Mouse (Mus musculus) stomach, embryonic 16.5 days (tissue): ENCODE results near the gene Sult3a2. TPM values are rescaled to one million over a fixed set of nuclear protein-coding genes. Genes with fewer than 3 reads are reported as not detected.
"Not testable (repeated sequence)": the region's sequence is repeated elsewhere in the genome, so short reads cannot be mapped to it uniquely, and the experiment has no call there.

Source experiments
- ATAC-seq: fragments of 200-750 bp; cut with Nextera tagmentation; 2 replicates; pipeline ENCODE4 v1.8.0; 2017; ENCODE audit warnings: moderate number of reproducible peaks, moderate TSS enrichment; ENCODE audit not compliant: insufficient read depth, low FRiP score
- H3K27ac ChIP-seq: fragments of 300-500 bp; sonication (generic); 2 replicates; pipeline ENCODE4 v1.5.1; 2014; ENCODE audit warnings: low read length
- H3K27me3 ChIP-seq: fragments of 300-500 bp; sonication (generic); 2 replicates; pipeline ENCODE4 v1.6.1; 2014; ENCODE audit warnings: low read length, control low read depth, mixed read lengths; ENCODE audit not compliant: control insufficient read depth, insufficient read depth
- H3K36me3 ChIP-seq: fragments of 300-500 bp; sonication (generic); 2 replicates; pipeline ENCODE4 v1.6.1; 2014; ENCODE audit warnings: low read length; ENCODE audit not compliant: control insufficient read depth, insufficient read depth
- H3K4me1 ChIP-seq: fragments of 300-500 bp; sonication (generic); 2 replicates; pipeline ENCODE4 v1.6.1; 2014; ENCODE audit warnings: low read length, control low read depth, mixed read lengths; ENCODE audit not compliant: control insufficient read depth, insufficient read depth
- H3K4me2 ChIP-seq: fragments of 300-500 bp; sonication (generic); 2 replicates; pipeline ENCODE4 v1.6.1; 2014; ENCODE audit warnings: low read depth, low read length, mixed read lengths
- H3K4me3 ChIP-seq: fragments of 300-500 bp; sonication (generic); replicated peaks from 2 replicates; pipeline ENCODE4 v1.5.1; 2014; ENCODE audit warnings: mild to moderate bottlenecking, low read length
- H3K9ac ChIP-seq: fragments of 300-500 bp; sonication (generic); 2 replicates; pipeline ENCODE4 v1.6.1; 2014; ENCODE audit warnings: low read length
- H3K9me3 ChIP-seq: fragments of 300-500 bp; sonication (generic); replicated peaks from 2 replicates; pipeline ENCODE4 v1.6.1; 2016; ENCODE audit warnings: low read length, control low read depth; ENCODE audit not compliant: control insufficient read depth
- WGBS: fragments of 180-500 bp; shearing (Covaris S2); extraction: QIAGEN DNeasy Blood & Tissue Kit; methylation state at CpG from one replicate; pipeline ENCODE4 v1.1.7; 2014; 5-methylcytosine and 5-hydroxymethylcytosine counted together
- polyA plus RNA-seq: library from polyadenylated mRNA; unstranded; fragments of >200 nt; fragmentation: Nextera tagmentation; extraction: Ambion mirVana; gene quantifications from 2 replicates; pipeline ENCODE4 v1.2.1, GENCODE M21; 2015

Gene Sult3a2
- not detected in 2 replicates for polyA plus RNA-seq

- H3K9ac ChIP-seq = no peak within 1 kb of the TSS
- H3K27me3 ChIP-seq = no peaks in the 10 kb centered on the region
- no peak for ATAC-seq
- no peak within 1 kb of the TSS for H3K4me3 ChIP-seq
- H3K4me2 ChIP-seq = no peak within 1 kb of the TSS
- H3K27ac ChIP-seq = no peak within 1 kb of the TSS
- no peaks in the 10 kb centered on the region for H3K4me1 ChIP-seq
- 85% methylated on average over 3 of the region's 3 CpGs for WGBS
- H3K36me3 ChIP-seq = no peaks in the 10 kb centered on the region
- no peaks in the 10 kb centered on the region for H3K9me3 ChIP-seq
Measured at GRCm38 (mm10) chr10:33786604-33787003, at the start of gene Sult3a2. Gene Sult3a2 (minus strand): TSS chr10:33786704.

- Histone ChIP-seq H3K36me3 (no peaks in the 10 kb centered on the region), H3K9ac (no peak overlapping the region), H3K27ac (no peak overlapping the region), H3K27me3 (no peaks in the 10 kb centered on the region), H3K4me3 (no peak overlapping the region), H3K4me1 (no peaks in the 10 kb centered on the region), H3K4me2 (no peak overlapping the region), H3K9me3 (no peaks in the 10 kb centered on the region)
- no peak for ATAC-seq
- WGBS = 94% methylated on average over 3 of the region's 3 CpGs
Measured at GRCm38 (mm10) chr10:33820892-33821291, 34.4 kb upstream of the Sult3a2 start.

DNA sequence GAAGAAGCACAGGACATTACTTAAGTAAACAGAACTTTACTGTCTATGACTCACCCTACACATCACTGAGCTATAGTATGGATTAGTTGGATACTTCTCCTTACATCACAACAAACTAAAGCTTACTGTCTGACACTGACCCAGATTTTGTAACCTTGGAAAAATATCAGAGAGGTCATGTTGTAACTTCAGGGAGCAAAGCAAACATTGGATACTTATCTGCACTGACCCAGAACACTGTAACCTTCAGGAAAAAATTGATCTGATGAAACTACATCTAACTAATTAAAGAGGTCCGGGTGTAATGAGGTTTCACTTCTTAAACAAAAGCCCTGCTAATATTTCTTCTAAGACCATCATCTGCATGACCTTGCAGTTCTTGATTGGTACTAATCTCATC lies 30.4 kb upstream of the Sult3a2 start:
- Histone ChIP-seq H3K4me2 (no peak overlapping the region), H3K27me3 (no peaks in the 10 kb centered on the region), H3K4me3 (no peak overlapping the region), H3K36me3 (no peaks in the 10 kb centered on the region), H3K4me1 (no peaks in the 10 kb centered on the region), H3K27ac (no peak overlapping the region), H3K9ac (no peak overlapping the region), H3K9me3 (no peaks in the 10 kb centered on the region)
- 68% methylated on average over 1 of the region's 1 CpGs for WGBS
- no peak for ATAC-seq

GRCm38 (mm10) chr10:33814266-33814665 lies 27.8 kb upstream of the Sult3a2 start:
- H3K36me3 ChIP-seq = no peaks in the 10 kb centered on the region
- no peak overlapping the region for H3K4me3 ChIP-seq

DNA sequence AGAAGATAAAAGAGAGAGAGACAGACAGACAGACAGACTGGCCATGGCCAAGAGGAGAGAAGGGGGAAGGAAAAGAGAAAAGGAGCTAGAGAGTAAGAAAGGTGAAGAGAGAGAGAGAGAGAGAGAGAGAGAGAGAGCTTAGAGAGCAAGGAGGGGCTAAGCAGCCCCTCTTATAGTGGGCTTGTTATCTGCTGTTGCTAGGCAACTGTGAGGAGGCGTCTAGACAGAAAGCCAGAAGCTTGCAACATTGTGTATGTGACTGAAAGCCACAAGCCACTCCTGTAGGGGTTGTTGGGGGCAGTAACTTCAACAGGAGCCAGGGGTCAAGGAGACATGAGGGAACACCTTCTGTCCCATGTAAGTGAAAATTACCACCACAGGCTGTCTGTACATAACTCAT lies 25.3 kb upstream of the Sult3a2 start:
- Histone ChIP-seq H3K9ac (no peak overlapping the region), H3K4me3 (no peak overlapping the region), H3K36me3 (no peaks in the 10 kb centered on the region), H3K4me1 (no peaks in the 10 kb centered on the region), H3K9me3 (no peaks in the 10 kb centered on the region), H3K4me2 (no peak overlapping the region), H3K27ac (no peak overlapping the region), H3K27me3 (no peaks in the 10 kb centered on the region)
- WGBS = 18% methylated on average over 1 of the region's 1 CpGs
- ATAC-seq = no peak; the same call in 1 of the 2 replicates

More at GRCm38 (mm10) chr10:33814266-33814665, 27.8 kb upstream of the Sult3a2 start:
- Histone ChIP-seq H3K9me3 (no peaks in the 10 kb centered on the region), H3K4me2 (no peak overlapping the region), H3K27ac (no peak overlapping the region), H3K9ac (no peak overlapping the region), H3K4me1 (no peaks in the 10 kb centered on the region), H3K27me3 (no peaks in the 10 kb centered on the region)
- no peak for ATAC-seq

- not testable (repeated sequence) for H3K27me3 ChIP-seq, H3K4me2 ChIP-seq, H3K9ac ChIP-seq, H3K36me3 ChIP-seq, ATAC-seq, H3K4me1 ChIP-seq, H3K9me3 ChIP-seq, H3K4me3 ChIP-seq, H3K27ac ChIP-seq
- WGBS = 81% methylated on average over 6 of the region's 6 CpGs
Measured at GRCm38 (mm10) chr10:33797221-33797949, 10.9 kb upstream of the Sult3a2 start.

DNA sequence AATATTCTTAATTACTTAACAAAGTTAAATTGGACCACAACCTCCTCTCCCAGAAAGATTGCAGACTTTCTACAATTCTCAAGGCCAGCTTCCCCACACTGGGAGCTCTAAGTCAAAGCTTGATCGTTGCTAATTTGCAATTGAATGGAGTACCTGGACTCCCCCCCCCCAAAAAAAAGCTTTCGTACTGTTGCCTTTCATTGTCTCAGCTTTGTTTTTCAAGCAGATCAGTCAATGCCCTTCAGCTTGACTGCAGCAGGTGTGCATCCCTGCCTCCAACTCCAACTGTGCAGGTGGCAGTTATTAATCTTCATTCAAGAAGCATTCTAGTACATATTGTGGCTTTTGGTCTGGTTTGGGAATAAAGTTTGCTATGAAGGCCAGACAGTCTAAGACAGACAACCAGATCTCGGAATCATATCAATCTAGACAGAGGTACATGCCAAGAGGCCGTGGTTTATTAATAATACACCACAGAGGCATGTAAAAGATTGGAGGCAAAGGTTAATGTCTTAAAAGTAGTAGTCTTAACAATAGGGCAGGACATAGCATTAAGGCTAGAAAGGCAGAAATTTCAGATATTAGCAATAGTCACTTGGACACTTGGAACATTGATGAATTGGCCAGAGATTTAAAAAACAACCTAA lies 9.9 kb upstream of the Sult3a2 start:
- not testable (repeated sequence) for H3K9ac ChIP-seq, H3K4me3 ChIP-seq, H3K9me3 ChIP-seq, H3K27ac ChIP-seq, H3K4me2 ChIP-seq, ATAC-seq, H3K27me3 ChIP-seq, H3K36me3 ChIP-seq, H3K4me1 ChIP-seq
- WGBS = 83% methylated on average over 4 of the region's 4 CpGs

GRCm38 (mm10) chr10:33792166-33792565 lies 5.7 kb upstream of the Sult3a2 start:
- ATAC-seq, H3K4me1 ChIP-seq, H3K36me3 ChIP-seq, H3K27ac ChIP-seq, H3K4me2 ChIP-seq, H3K9ac ChIP-seq, H3K9me3 ChIP-seq, H3K27me3 ChIP-seq, H3K4me3 ChIP-seq: not testable (repeated sequence)
- 81% methylated on average over 3 of the region's 3 CpGs for WGBS

GRCm38 (mm10) chr10:33787541-33787940 lies 1.0 kb upstream of the Sult3a2 start:
- ATAC-seq = no peak; the same call in 1 of the 2 replicates
- Histone ChIP-seq H3K27ac (no peak overlapping the region), H3K9ac (no peak overlapping the region), H3K4me3 (no peak overlapping the region), H3K9me3 (no peaks in the 10 kb centered on the region), H3K27me3 (no peaks in the 10 kb centered on the region), H3K4me2 (no peak overlapping the region), H3K4me1 (no peaks in the 10 kb centered on the region), H3K36me3 (no peaks in the 10 kb centered on the region)
